Mouse (Mus musculus) intestine, embryonic 14.5 days (tissue): Measurements from ENCODE around the gene Trit1. TPM values are rescaled to one million over a fixed set of nuclear protein-coding genes. Genes with fewer than 3 reads are reported as not detected.
A peak's percentile ranks its signal among the peaks of the same experiment; 100 is the strongest.
"Not testable (repeated sequence)": the region's sequence is repeated elsewhere in the genome, so short reads cannot be mapped to it uniquely, and the experiment has no call there.

Experiments
- ATAC-seq: fragments of 200-750 bp; cut with Nextera tagmentation; replicated peaks from 2 replicates; pipeline ENCODE4 v1.8.0; 2017; ENCODE audit warnings: low read depth, moderate number of reproducible peaks, moderate TSS enrichment, moderate library complexity; ENCODE audit not compliant: low FRiP score, low TSS enrichment
- DNase-seq: peaks from one replicate; pipeline ENCODE4 v3.0.0-alpha.2; 2018; ENCODE audit warnings: low spot score
- H3K27ac ChIP-seq: fragments of 300-500 bp; sonication (generic); 2 replicates; pipeline ENCODE4 v1.5.1; 2014; ENCODE audit warnings: low read depth, mild to moderate bottlenecking, control low read depth
- H3K27me3 ChIP-seq: fragments of 300-500 bp; sonication (generic); replicated peaks from 2 replicates; pipeline ENCODE4 v1.6.1; 2014; ENCODE audit warnings: low read length, control low read depth; ENCODE audit not compliant: control insufficient read depth, insufficient read depth
- H3K36me3 ChIP-seq: fragments of 300-500 bp; sonication (generic); 2 replicates; pipeline ENCODE4 v1.6.1; 2014; ENCODE audit warnings: low read length, control low read depth; ENCODE audit not compliant: control insufficient read depth, insufficient read depth
- H3K4me1 ChIP-seq: fragments of 300-500 bp; sonication (generic); replicated peaks from 2 replicates; pipeline ENCODE4 v1.6.1; 2014; ENCODE audit warnings: low read length, control low read depth, mixed read lengths; ENCODE audit not compliant: control insufficient read depth, insufficient read depth
- H3K4me2 ChIP-seq: fragments of 300-500 bp; sonication (generic); 2 replicates; pipeline ENCODE4 v1.6.1; 2014; ENCODE audit warnings: low read length
- H3K4me3 ChIP-seq: fragments of 300-500 bp; sonication (generic); 2 replicates; pipeline ENCODE4 v1.5.1; 2014; ENCODE audit warnings: low read depth, low read length, control low read depth, mixed read lengths
- H3K9ac ChIP-seq: fragments of 300-500 bp; sonication (generic); 2 replicates; pipeline ENCODE4 v1.6.1; 2014; ENCODE audit warnings: mild to moderate bottlenecking, low read length
- H3K9me3 ChIP-seq: fragments of 300-500 bp; sonication (generic); 2 replicates; pipeline ENCODE4 v1.6.1; 2016; ENCODE audit warnings: low read length, control low read depth; ENCODE audit not compliant: control insufficient read depth
- WGBS: fragments of 180-500 bp; shearing (Covaris S2); extraction: QIAGEN DNeasy Blood & Tissue Kit; methylation state at CpG from one replicate; pipeline ENCODE4 v1.1.7; 2014; 5-methylcytosine and 5-hydroxymethylcytosine counted together
- polyA plus RNA-seq: library from polyadenylated mRNA; unstranded; fragments of >200 nt; fragmentation: Nextera tagmentation; extraction: Ambion mirVana; gene quantifications from 2 replicates; pipeline ENCODE4 v1.2.1, GENCODE M21; 2014

The Trit1 gene
- polyA plus RNA-seq, 1 experiment from 2014 or later: 18.0 TPM

GRCm38 (mm10) chr4:123000617-123001342, 15.6 kb upstream of the Trit1 start:
- no peak overlapping the region for H3K4me3 ChIP-seq
- H3K36me3 ChIP-seq: peaks cover 10% of the 10 kb centered on the region
- H3K9me3 ChIP-seq: no peaks in the 10 kb centered on the region
- peaks cover 3% of the 10 kb centered on the region; the same call in 1 of the 2 replicates for H3K27me3 ChIP-seq
- DNase-seq: no peak
- ATAC-seq: no peak
- peaks cover 23% of the 10 kb centered on the region for H3K4me1 ChIP-seq
- no peak overlapping the region for H3K4me2 ChIP-seq
- WGBS: 66% methylated on average over 17 of the region's 17 CpGs
- no peak overlapping the region for H3K27ac ChIP-seq
- no peak overlapping the region for H3K9ac ChIP-seq

DNA sequence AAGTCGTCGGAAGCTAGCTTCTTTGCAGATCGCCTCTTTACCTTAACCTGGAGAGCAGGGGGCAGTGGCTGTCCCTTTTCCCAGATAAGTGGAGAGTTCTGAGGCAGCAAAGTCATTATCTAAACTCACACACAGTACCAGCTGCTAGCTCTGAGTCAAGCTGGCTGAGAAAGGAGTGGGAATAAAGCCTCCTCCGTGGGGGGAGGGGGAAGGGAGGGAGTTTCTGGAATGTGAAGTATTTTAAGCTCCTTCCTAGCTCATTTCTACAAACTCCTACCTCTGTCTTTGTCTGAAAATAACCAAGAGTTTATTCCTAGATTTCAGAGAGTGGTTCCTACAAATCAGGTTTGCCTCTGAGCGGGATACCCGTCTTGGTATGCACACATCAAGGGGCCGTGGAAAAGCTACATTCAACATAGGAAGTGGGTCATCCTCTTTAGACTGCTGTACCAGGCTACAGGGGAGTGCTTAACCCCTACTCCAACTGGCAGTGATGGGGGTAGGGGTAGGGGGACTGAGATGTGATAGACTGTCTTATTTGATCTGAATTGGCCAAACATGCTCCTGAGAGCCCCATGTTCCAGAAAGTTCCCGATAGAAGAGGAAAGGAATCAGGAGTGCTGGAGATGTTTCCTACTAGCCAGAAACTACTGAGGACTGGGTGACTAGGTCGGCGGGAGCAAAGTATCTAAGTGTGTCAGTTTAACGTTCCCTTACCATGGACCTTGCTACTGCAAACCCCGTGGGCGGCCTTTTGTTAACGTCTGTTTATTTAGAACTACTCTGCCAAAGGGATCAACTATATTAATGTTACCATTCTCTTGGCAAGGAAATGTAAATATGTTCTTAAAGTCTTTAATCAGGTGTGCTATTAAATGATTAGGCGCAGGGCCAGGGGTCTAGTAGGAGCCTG, 11.1 kb upstream of the Trit1 start:
- Histone ChIP-seq H3K4me2 (0 out of 2 replicates have a peak overlapping the region, but pooled peaks have one; percentile 12), H3K27me3 (no peaks in the 10 kb centered on the region), H3K4me3 (no peak overlapping the region), H3K36me3 (peaks cover 10% of the 10 kb centered on the region), H3K9ac (no peak overlapping the region), H3K9me3 (no peaks in the 10 kb centered on the region), H3K4me1 (peaks cover 11% of the 10 kb centered on the region), H3K27ac (peak overlapping the region; percentile 29)
- no peak for DNase-seq
- 19% methylated on average over 15 of the region's 15 CpGs for WGBS
- peak; percentile 48; the same call in 1 of the 2 replicates for ATAC-seq

DNA sequence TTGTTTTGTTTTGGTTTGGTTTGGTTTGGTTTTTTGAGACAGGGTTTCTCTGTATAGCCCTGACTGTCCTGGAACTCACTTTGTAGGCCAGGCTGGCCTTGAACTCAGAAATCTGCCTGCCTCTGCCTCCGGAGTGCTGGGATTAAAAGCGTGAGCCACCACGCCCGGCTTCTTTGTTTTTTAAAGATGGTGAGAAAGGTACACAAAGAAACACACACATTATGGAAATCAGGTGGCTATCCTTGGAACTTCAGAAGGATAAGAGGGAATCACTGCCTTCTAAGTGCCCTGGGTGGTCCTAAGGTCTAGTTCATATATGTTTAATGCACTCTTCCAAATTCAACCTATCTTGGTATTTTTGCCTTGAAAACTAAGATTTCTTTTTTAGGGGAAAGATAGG, 3.9 kb upstream of the Trit1 start:
- H3K4me2 ChIP-seq, H3K27me3 ChIP-seq: not testable (repeated sequence)
- WGBS: 96% methylated on average over 4 of the region's 4 CpGs

GRCm38 (mm10) chr4:123013346-123013945, 3.0 kb upstream of the Trit1 start:
- DNase-seq (no peak), ATAC-seq (no peak)

More for the DNA sequence above, 3.9 kb upstream of the Trit1 start:
- not testable (repeated sequence) for H3K27ac ChIP-seq, H3K9ac ChIP-seq, H3K4me1 ChIP-seq, H3K4me3 ChIP-seq, DNase-seq, H3K36me3 ChIP-seq, ATAC-seq, H3K9me3 ChIP-seq

DNA sequence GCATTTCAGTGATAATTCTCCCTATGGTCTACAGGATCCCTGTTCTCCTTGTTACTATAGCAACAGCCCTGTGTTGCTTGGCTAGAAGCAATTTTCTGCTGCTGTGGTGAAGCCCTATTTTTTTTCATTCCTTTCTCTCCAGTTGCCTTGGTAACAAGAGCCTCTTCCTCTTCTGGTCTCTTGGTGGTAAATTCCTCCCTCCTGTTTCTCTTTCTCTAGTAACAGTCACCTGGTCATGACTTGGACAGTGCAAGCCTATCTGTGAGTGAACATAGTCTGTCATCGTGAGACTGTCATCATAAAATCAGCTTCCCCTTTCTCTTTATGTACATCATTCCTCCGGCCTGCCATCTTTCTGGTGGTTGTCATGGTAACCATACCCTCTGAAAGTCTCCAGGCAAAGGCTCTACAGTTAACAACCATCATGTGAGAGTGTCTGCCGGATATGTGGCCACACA, 2.4 kb upstream of the Trit1 start:
- no peaks in the 10 kb centered on the region for H3K36me3 ChIP-seq
- no peak overlapping the region for H3K27ac ChIP-seq
- no peak overlapping the region for H3K4me2 ChIP-seq
- H3K9me3 ChIP-seq: no peaks in the 10 kb centered on the region
- DNase-seq: no peak
- no peak overlapping the region for H3K9ac ChIP-seq
- no peak for ATAC-seq
- H3K27me3 ChIP-seq: no peaks in the 10 kb centered on the region
- peaks cover 19% of the 10 kb centered on the region for H3K4me1 ChIP-seq
- WGBS: 33% methylated on average over 3 of the region's 3 CpGs
- no peak overlapping the region for H3K4me3 ChIP-seq

More at GRCm38 (mm10) chr4:123013346-123013945, 3.0 kb upstream of the Trit1 start:
- no peaks in the 10 kb centered on the region for H3K36me3 ChIP-seq
- no peak overlapping the region for H3K9ac ChIP-seq
- no peaks in the 10 kb centered on the region for H3K27me3 ChIP-seq
- peaks cover 15% of the 10 kb centered on the region for H3K4me1 ChIP-seq
- H3K4me2 ChIP-seq: no peak overlapping the region
- WGBS: 57% methylated on average over 5 of the region's 5 CpGs
- H3K27ac ChIP-seq: no peak overlapping the region
- H3K4me3 ChIP-seq: no peak overlapping the region
- no peaks in the 10 kb centered on the region for H3K9me3 ChIP-seq

DNA sequence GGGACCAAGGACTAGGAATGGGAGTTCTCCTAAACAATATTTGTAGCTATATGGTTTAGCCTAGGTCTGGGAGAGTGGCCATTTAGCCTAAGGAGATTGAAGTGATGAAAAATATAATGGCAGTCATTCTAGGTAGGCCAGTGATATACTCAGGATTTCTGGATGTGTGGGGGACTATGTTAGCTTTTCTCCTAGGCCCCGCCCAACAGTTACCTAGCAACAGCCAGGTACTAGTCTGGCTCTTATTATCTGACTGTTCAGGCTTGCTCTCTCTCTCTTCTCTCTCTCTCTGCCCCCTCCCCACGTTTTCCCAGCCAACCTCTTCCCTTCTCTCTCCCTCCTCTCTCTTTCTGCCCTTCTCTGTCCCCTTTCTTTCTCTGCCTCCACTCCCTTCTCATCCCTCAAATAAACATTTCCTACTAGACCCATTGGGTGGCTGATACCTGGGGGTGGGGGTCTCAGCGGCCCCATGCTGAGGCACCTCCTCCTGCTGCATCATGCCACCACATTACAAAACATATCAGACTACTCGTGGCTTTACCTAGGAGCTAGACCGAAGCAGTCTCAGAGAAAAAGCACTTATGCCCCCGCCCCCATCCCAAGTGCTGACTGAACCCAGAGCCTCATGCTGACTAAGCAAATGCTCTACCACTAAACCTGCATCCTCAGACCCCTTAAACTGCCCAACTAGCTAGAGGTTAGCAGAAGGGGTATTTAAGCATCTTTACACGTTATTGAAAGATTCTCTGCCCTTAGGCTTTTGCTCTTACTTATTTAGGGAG, 1.7 kb upstream of the Trit1 start:
- Histone ChIP-seq H3K4me3 (no peak overlapping the region), H3K9me3 (no peaks in the 10 kb centered on the region), H3K4me2 (no peak overlapping the region), H3K27ac (no peak overlapping the region), H3K27me3 (no peaks in the 10 kb centered on the region), H3K36me3 (no peaks in the 10 kb centered on the region), H3K9ac (no peak overlapping the region), H3K4me1 (peaks cover 22% of the 10 kb centered on the region)
- 45% methylated on average over 7 of the region's 7 CpGs for WGBS
- ATAC-seq (no peak), DNase-seq (no peak)

- DNase-seq (no peak), ATAC-seq (no peak)
- Histone ChIP-seq H3K4me1 (peaks cover 22% of the 10 kb centered on the region), H3K36me3 (peaks cover 14% of the 10 kb centered on the region), H3K9ac (no peak overlapping the region), H3K27ac (no peak overlapping the region), H3K9me3 (no peaks in the 10 kb centered on the region), H3K27me3 (no peaks in the 10 kb centered on the region), H3K4me2 (no peak overlapping the region), H3K4me3 (no peak overlapping the region)
- WGBS: 93% methylated on average over 3 of the region's 3 CpGs
These were observed 5.2 kb downstream of the Trit1 start for GRCm38 (mm10) chr4:123021591-123021990.

DNA sequence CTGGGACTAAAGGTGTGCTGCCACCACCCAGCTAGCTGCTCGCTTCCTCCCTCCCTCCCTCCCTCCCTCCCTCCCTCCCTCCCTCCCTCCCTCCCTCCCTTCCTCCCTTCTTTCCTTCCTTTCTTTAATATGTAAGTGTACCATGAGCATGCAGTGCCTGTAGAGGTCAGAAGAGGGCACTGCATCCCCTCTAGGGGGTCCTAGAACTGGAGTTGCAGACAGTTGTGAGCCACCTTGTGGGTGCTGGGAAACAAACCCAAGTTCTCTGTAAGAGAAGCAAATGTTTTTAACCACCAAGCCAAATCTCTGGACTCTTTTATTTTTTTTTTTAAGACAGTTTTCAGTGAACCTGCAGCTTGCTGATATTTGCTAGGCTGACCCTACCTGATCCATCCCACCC, 6.5 kb downstream of the Trit1 start:
- H3K4me2 ChIP-seq: no peak overlapping the region
- ATAC-seq: no peak

More for the DNA sequence above, 6.5 kb downstream of the Trit1 start:
- Histone ChIP-seq H3K27ac (no peak overlapping the region), H3K9ac (no peak overlapping the region), H3K27me3 (no peaks in the 10 kb centered on the region), H3K4me3 (no peak overlapping the region), H3K4me1 (peaks cover 12% of the 10 kb centered on the region; the same call in 1 of the 2 replicates), H3K9me3 (no peaks in the 10 kb centered on the region), H3K36me3 (peaks cover 24% of the 10 kb centered on the region)
- no peak for DNase-seq
- WGBS: 92% methylated on average over 1 of the region's 1 CpGs
